Mouse (Mus musculus) hindbrain, embryonic 11.5 days (tissue): ENCODE data around the gene Cwh43. TPM values are rescaled to one million over a fixed set of nuclear protein-coding genes. Genes with fewer than 3 reads are reported as not detected.

Experiments
- ATAC-seq: fragments of 200-750 bp; cut with Nextera tagmentation; 2 replicates; pipeline ENCODE4 v1.8.0; 2017; ENCODE audit warnings: mild to moderate bottlenecking, moderate TSS enrichment, moderate library complexity; ENCODE audit not compliant: low FRiP score
- DNase-seq: peaks from one replicate; pipeline ENCODE4 v3.0.0-alpha.2; 2015; ENCODE audit warnings: low spot score
- H3K27ac ChIP-seq: fragments of 300-500 bp; sonication (generic); 2 replicates; pipeline ENCODE4 v1.5.1; 2014; ENCODE audit warnings: mild to moderate bottlenecking, low read depth, low read length
- H3K27me3 ChIP-seq: fragments of 300-500 bp; sonication (generic); 2 replicates; pipeline ENCODE4 v1.6.1; 2014; ENCODE audit warnings: mild to moderate bottlenecking, low read length, moderate library complexity, mixed read lengths; ENCODE audit not compliant: control insufficient read depth, insufficient read depth
- H3K36me3 ChIP-seq: fragments of 300-500 bp; sonication (generic); 2 replicates; pipeline ENCODE4 v1.6.1; 2014; ENCODE audit warnings: mild to moderate bottlenecking, low read length, moderate library complexity, mixed read lengths; ENCODE audit not compliant: control insufficient read depth, insufficient read depth
- H3K4me1 ChIP-seq: fragments of 300-500 bp; sonication (generic); replicated peaks from 2 replicates; pipeline ENCODE4 v1.6.1; 2014; ENCODE audit warnings: low read length, mixed read lengths; ENCODE audit not compliant: control insufficient read depth, insufficient read depth
- H3K4me2 ChIP-seq: fragments of 300-500 bp; sonication (generic); replicated peaks from 2 replicates; pipeline ENCODE4 v1.6.1; 2014; ENCODE audit warnings: mild to moderate bottlenecking, low read depth, low read length
- H3K4me3 ChIP-seq: fragments of 300-500 bp; sonication (generic); 2 replicates; pipeline ENCODE4 v1.5.1; 2014; ENCODE audit warnings: low read depth, low read length
- H3K9ac ChIP-seq: fragments of 300-500 bp; sonication (generic); 2 replicates; pipeline ENCODE4 v1.6.1; 2014; ENCODE audit warnings: low read depth, low read length
- H3K9me3 ChIP-seq: fragments of 300-500 bp; sonication (generic); 2 replicates; pipeline ENCODE4 v1.6.1; 2016; ENCODE audit warnings: low read length; ENCODE audit not compliant: control insufficient read depth
- WGBS: fragments of 180-500 bp; shearing (Covaris S2); extraction: QIAGEN DNeasy Blood & Tissue Kit; methylation state at CpG from one replicate; pipeline ENCODE4 v1.1.7; 2014; 5-methylcytosine and 5-hydroxymethylcytosine counted together
- polyA plus RNA-seq: library from polyadenylated mRNA; unstranded; fragments of >200 nt; fragmentation: Nextera tagmentation; extraction: Ambion mirVana; gene quantifications from 2 replicates; pipeline ENCODE4 v1.2.1, GENCODE M21; 2014

The Cwh43 gene
- not detected in 2 replicates for polyA plus RNA-seq

GRCm38 (mm10) chr5:73405981-73406722 is at the start of gene Cwh43:
Gene Cwh43, plus strand, starts transcription at chr5:73406075.
- Histone ChIP-seq H3K9me3 (no peaks in the 10 kb centered on the region), H3K36me3 (no peaks in the 10 kb centered on the region), H3K27me3 (peaks cover 16% of the 10 kb centered on the region), H3K4me1 (0 out of 2 replicates have a peak, but pooled peaks cover 2% of the 10 kb centered on the region), H3K4me2 (peak within 1 kb of the TSS; percentile 66), H3K27ac (no peak within 1 kb of the TSS), H3K9ac (0 out of 2 replicates have a peak within 1 kb of the TSS, but pooled peaks have one; percentile 29), H3K4me3 (peak within 1 kb of the TSS; percentile 31)
- ATAC-seq (no peak), DNase-seq (peak; percentile 32)
- WGBS = 3% methylated on average over 49 of the region's 49 CpGs

- Histone ChIP-seq H3K36me3 (no peaks in the 10 kb centered on the region), H3K4me1 (no peaks in the 10 kb centered on the region), H3K9me3 (no peaks in the 10 kb centered on the region), H3K27me3 (0 out of 2 replicates have a peak, but pooled peaks cover 2% of the 10 kb centered on the region), H3K4me2 (no peak overlapping the region), H3K9ac (no peak overlapping the region), H3K4me3 (no peak overlapping the region), H3K27ac (no peak overlapping the region)
- ATAC-seq (no peak), DNase-seq (no peak)
- WGBS = 85% methylated on average over 6 of the region's 6 CpGs
These were observed 46.6 kb upstream of the Cwh43 start for GRCm38 (mm10) chr5:73359134-73359751.

- 29% methylated on average over 12 of the region's 12 CpGs for whole genome bisulfite sequencing
- peak overlapping the region; percentile 17; the same call in 1 of the 2 replicates for H3K4me2 ChIP-seq
- H3K4me3 ChIP-seq = 0 out of 2 replicates have a peak overlapping the region, but pooled peaks have one; percentile 8
- H3K9me3 ChIP-seq = no peaks in the 10 kb centered on the region
- DNase-seq (peak; percentile 25), ATAC-seq (0 out of 2 replicates have a peak, but pooled peaks have one; percentile 43)
- H3K27ac ChIP-seq = no peak overlapping the region
- H3K27me3 ChIP-seq = 0 out of 2 replicates have a peak, but pooled peaks cover 2% of the 10 kb centered on the region
- no peaks in the 10 kb centered on the region for H3K36me3 ChIP-seq
- H3K4me1 ChIP-seq = no peaks in the 10 kb centered on the region
- no peak overlapping the region for H3K9ac ChIP-seq
These were observed 46.1 kb upstream of the Cwh43 start for GRCm38 (mm10) chr5:73359752-73360141.

- ATAC-seq (no peak), DNase-seq (no peak)
- Histone ChIP-seq H3K4me3 (0 out of 2 replicates have a peak overlapping the region, but pooled peaks have one; percentile 8), H3K9me3 (no peaks in the 10 kb centered on the region), H3K36me3 (no peaks in the 10 kb centered on the region), H3K4me2 (no peak overlapping the region), H3K27ac (no peak overlapping the region), H3K27me3 (0 out of 2 replicates have a peak, but pooled peaks cover 2% of the 10 kb centered on the region), H3K4me1 (no peaks in the 10 kb centered on the region), H3K9ac (no peak overlapping the region)
- WGBS = 22% methylated on average over 12 of the region's 12 CpGs
These were observed 45.6 kb upstream of the Cwh43 start for GRCm38 (mm10) chr5:73360240-73360639.

- DNase-seq = no peak
- H3K9ac ChIP-seq = no peak overlapping the region
- no peaks in the 10 kb centered on the region for H3K36me3 ChIP-seq
- H3K9me3 ChIP-seq = no peaks in the 10 kb centered on the region
- H3K4me3 ChIP-seq = no peak overlapping the region
- no peak overlapping the region for H3K27ac ChIP-seq
- 0 out of 2 replicates have a peak, but pooled peaks cover 2% of the 10 kb centered on the region for H3K27me3 ChIP-seq
- no peak for ATAC-seq
- H3K4me1 ChIP-seq = no peaks in the 10 kb centered on the region
- 87% methylated on average over 7 of the region's 7 CpGs for WGBS
- H3K4me2 ChIP-seq = no peak overlapping the region
These were observed 43.5 kb upstream of the Cwh43 start for GRCm38 (mm10) chr5:73362338-73362737.

- 0 out of 2 replicates have a peak, but pooled peaks cover 2% of the 10 kb centered on the region for H3K27me3 ChIP-seq
These were observed 43.1 kb upstream of the Cwh43 start for GRCm38 (mm10) chr5:73362791-73363190.

GRCm38 (mm10) chr5:73364107-73364864 is 41.6 kb upstream of the Cwh43 start:
- no peaks in the 10 kb centered on the region for H3K4me1 ChIP-seq
- DNase-seq (no peak), ATAC-seq (no peak)
- 82% methylated on average over 2 of the region's 2 CpGs for WGBS
- H3K4me3 ChIP-seq = no peak overlapping the region
- H3K27ac ChIP-seq = no peak overlapping the region
- no peak overlapping the region for H3K9ac ChIP-seq
- no peaks in the 10 kb centered on the region for H3K36me3 ChIP-seq
- no peaks in the 10 kb centered on the region for H3K9me3 ChIP-seq
- no peak overlapping the region for H3K4me2 ChIP-seq
- 0 out of 2 replicates have a peak, but pooled peaks cover under 1% of the 10 kb centered on the region for H3K27me3 ChIP-seq

More at GRCm38 (mm10) chr5:73362791-73363190, 43.1 kb upstream of the Cwh43 start:
- H3K4me3 ChIP-seq = no peak overlapping the region
- H3K27ac ChIP-seq = no peak overlapping the region
- H3K9ac ChIP-seq = no peak overlapping the region
- WGBS = 90% methylated on average over 5 of the region's 5 CpGs
- no peak overlapping the region for H3K4me2 ChIP-seq
- ATAC-seq = no peak
- no peaks in the 10 kb centered on the region for H3K36me3 ChIP-seq
- H3K9me3 ChIP-seq = no peaks in the 10 kb centered on the region
- DNase-seq = no peak
- no peaks in the 10 kb centered on the region for H3K4me1 ChIP-seq

GRCm38 (mm10) chr5:73367906-73368305 is 38.0 kb upstream of the Cwh43 start:
- Histone ChIP-seq H3K4me1 (no peaks in the 10 kb centered on the region), H3K4me3 (no peak overlapping the region), H3K27me3 (no peaks in the 10 kb centered on the region), H3K36me3 (no peaks in the 10 kb centered on the region), H3K4me2 (no peak overlapping the region), H3K9ac (no peak overlapping the region), H3K27ac (no peak overlapping the region), H3K9me3 (no peaks in the 10 kb centered on the region)
- no peak for ATAC-seq
- DNase-seq = no peak
- 80% methylated on average over 4 of the region's 4 CpGs for WGBS
